Mouse (Mus musculus) right cerebral cortex, adult 18-20 months (tissue): ENCODE measurements around the gene Lrsam1.

Source experiments
- DNase-seq: peaks from one replicate; pipeline ENCODE4 v3.0.0; 2022; ENCODE audit warnings: mixed read lengths

The Lrsam1 gene

GRCm38 (mm10) chr2:32966689-32967631, 5.5 kb upstream of the Lrsam1 start:
- DNase-seq: peak; percentile 92

- DNase-seq: no peak
These were observed 4.8 kb upstream of the Lrsam1 start for GRCm38 (mm10) chr2:32966184-32966688.

- DNase-seq: no peak
These were observed 4.2 kb upstream of the Lrsam1 start for GRCm38 (mm10) chr2:32965511-32966183.

- no peak for DNase-seq
These were observed 3.4 kb upstream of the Lrsam1 start for GRCm38 (mm10) chr2:32964659-32965457.

- DNase-seq: no peak
These were observed 2.6 kb upstream of the Lrsam1 start for GRCm38 (mm10) chr2:32963981-32964380.

GRCm38 (mm10) chr2:32963544-32963943, 2.1 kb upstream of the Lrsam1 start:
- no peak for DNase-seq

GRCm38 (mm10) chr2:32962875-32963220, 1.4 kb upstream of the Lrsam1 start:
- no peak for DNase-seq

GRCm38 (mm10) chr2:32962062-32962874, 854 bp upstream of the Lrsam1 start:
- no peak for DNase-seq

GRCm38 (mm10) chr2:32960273-32960672, 1.1 kb downstream of the Lrsam1 start:
- no peak for DNase-seq

- peak; percentile 46 for DNase-seq
These were observed 4.1 kb downstream of the Lrsam1 start for GRCm38 (mm10) chr2:32957344-32957743.

GRCm38 (mm10) chr2:32954581-32954980, 6.8 kb downstream of the Lrsam1 start:
- DNase-seq: no peak

GRCm38 (mm10) chr2:32947454-32947853, 14.0 kb downstream of the Lrsam1 start:
- no peak for DNase-seq

- DNase-seq: no peak
These were observed 20.9 kb downstream of the Lrsam1 start for GRCm38 (mm10) chr2:32940483-32940882.

- DNase-seq: peak; percentile 53
These were observed 22.0 kb downstream of the Lrsam1 start for GRCm38 (mm10) chr2:32939418-32939817.

- no peak for DNase-seq
These were observed 22.7 kb downstream of the Lrsam1 start for GRCm38 (mm10) chr2:32938741-32939140.

GRCm38 (mm10) chr2:32931730-32932129, 29.7 kb downstream of the Lrsam1 start:
- DNase-seq: no peak

GRCm38 (mm10) chr2:32928947-32929829, 32.2 kb downstream of the Lrsam1 start:
- no peak for DNase-seq

GRCm38 (mm10) chr2:32928235-32928946, 33.0 kb downstream of the Lrsam1 start:
- DNase-seq: peak; percentile 80

- DNase-seq: no peak
These were observed 33.7 kb downstream of the Lrsam1 start for GRCm38 (mm10) chr2:32927624-32928234.
